15 mouse cellular contexts compared by ENCODE assay signal in genomic region chr6:115072024-115072423, GRCm38 (mm10). TPM values are rescaled to one million over a fixed set of nuclear protein-coding genes. Genes with fewer than 3 reads are reported as not detected.
A peak's percentile ranks its signal among the peaks of the same experiment; 100 is the strongest.
DNase-seq lines count a peak whose midpoint lies in the region; ATAC-seq lines count a peak whose summit lies in the region.
"Had no signal": no experiment of that assay in that cellular context is flagged by ENCODE, and none has a peak within 500 bp of the region (broad histone marks: within the 10 kb centered on the region; RNA-seq: fewer than 3 reads in every experiment).

No protein-coding gene starts in this region.

- H3K4me3 ChIP-seq in forebrain, embryonic 14.5 days (ENCODE audit: low read depth, low read length), result no peak overlapping the region
- H3K4me3 ChIP-seq in forebrain, embryonic 12.5 days (replicated peaks), result no peak overlapping the region
- H3K4me3 ChIP-seq: hindbrain, embryonic 13.5 days; left cerebral cortex, adult 2 months; liver, embryonic 12.5 days had no signal

- no peak overlapping the region for H3K9ac ChIP-seq in forebrain, embryonic 14.5 days (ENCODE audit: low read length)
- no peak overlapping the region for H3K9ac ChIP-seq in forebrain, embryonic 12.5 days
- H3K9ac ChIP-seq: forebrain, postnatal 0 days; hindbrain, embryonic 13.5 days; liver, embryonic 12.5 days had no signal

- ATAC-seq in forebrain, embryonic 14.5 days, result peak; percentile 63
- ATAC-seq in forebrain, embryonic 12.5 days (ENCODE audit: low FRiP score), result no peak
- ATAC-seq in granulocyte monocyte progenitor cell, adult 5-6 weeks (replicated peaks; ENCODE audit: poor library complexity, severe bottlenecking), result no peak
- no peak for ATAC-seq in megakaryocyte progenitor cell, adult 5-6 weeks (replicated peaks; ENCODE audit: poor library complexity)
- ATAC-seq: forebrain, postnatal 0 days; liver, embryonic 12.5 days; Patski had no signal

- WGBS in forebrain, embryonic 14.5 days, result 54% methylated on average over 2 of the region's 2 CpGs
- WGBS in forebrain, embryonic 12.5 days, result 89% methylated on average over 2 of the region's 2 CpGs

- H3K4me1 ChIP-seq in forebrain, embryonic 14.5 days (ENCODE audit: control insufficient read depth, insufficient read depth, low read length), result no peaks in the 10 kb centered on the region
- no peaks in the 10 kb centered on the region for H3K4me1 ChIP-seq in forebrain, embryonic 12.5 days
- H3K4me1 ChIP-seq: liver, embryonic 12.5 days had no signal

- H3K4me2 ChIP-seq in forebrain, embryonic 14.5 days (ENCODE audit: low read length), result no peak overlapping the region
- H3K4me2 ChIP-seq in forebrain, embryonic 12.5 days, result no peak overlapping the region
- H3K4me2 ChIP-seq: hindbrain, embryonic 13.5 days; liver, embryonic 12.5 days had no signal

- H3K9me3 ChIP-seq in forebrain, embryonic 14.5 days (replicated peaks; ENCODE audit: control insufficient read depth, low read length), result no peaks in the 10 kb centered on the region
- H3K9me3 ChIP-seq in forebrain, embryonic 12.5 days, result no peaks in the 10 kb centered on the region
- H3K9me3 ChIP-seq: hindbrain, embryonic 13.5 days; liver, embryonic 12.5 days had no signal

- H3K27ac ChIP-seq in forebrain, embryonic 14.5 days (ENCODE audit: low read depth, low read length), result no peak overlapping the region
- H3K27ac ChIP-seq in forebrain, embryonic 12.5 days, result no peak overlapping the region
- H3K27ac ChIP-seq: hindbrain, embryonic 13.5 days; left cerebral cortex, adult 2 months; liver, embryonic 12.5 days; stomach, postnatal 0 days had no signal

- DNase-seq in forebrain, embryonic 14.5 days (ENCODE audit: low spot score), result peak; percentile 54
- peak; percentile 55 to 63 for DNase-seq in left cerebral cortex, adult 18-20 months (ENCODE audit: low spot score in 2 of 2)
- no peak for DNase-seq in left cerebral cortex, adult 11 months (ENCODE audit: low spot score)
- peak; percentile 47 for DNase-seq in adipocyte (ENCODE audit: low spot score)
- DNase-seq in gastrocnemius, postnatal 36 days, result peak; percentile 12 to 30
- DNase-seq: B cell, adult 2 months; forebrain, postnatal 0 days had no signal

- H3K27me3 ChIP-seq in forebrain, embryonic 14.5 days (replicated peaks; ENCODE audit: control insufficient read depth, insufficient read depth, low read length), result no peaks in the 10 kb centered on the region
- no peaks in the 10 kb centered on the region for H3K27me3 ChIP-seq in forebrain, embryonic 12.5 days
- H3K27me3 ChIP-seq: hindbrain, embryonic 13.5 days; liver, embryonic 12.5 days had no signal

- no peaks in the 10 kb centered on the region for H3K36me3 ChIP-seq in forebrain, embryonic 14.5 days (ENCODE audit: control insufficient read depth, insufficient read depth, low read length)
- no peaks in the 10 kb centered on the region for H3K36me3 ChIP-seq in forebrain, embryonic 12.5 days (replicated peaks)
- H3K36me3 ChIP-seq: hindbrain, embryonic 13.5 days; liver, embryonic 12.5 days had no signal

- intact Hi-C loops in gastrocnemius, postnatal 36 days (cut with DNase I), result no loop called here

RNA-seq across cellular contexts. Expression of gene Tamm41, which starts 34.3 kb away (rescaled TPM):
- 64.8 and 69.6 TPM in 2 replicates for polyA plus RNA-seq in forebrain, embryonic 14.5 days (2014; fragmentation: Nextera tagmentation; extraction: Ambion mirVana)
- 68.5 and 71.0 TPM in 2 replicates for polyA plus RNA-seq in forebrain, embryonic 12.5 days (2016; fragmentation: Nextera tagmentation; extraction: Ambion mirVana)
- 10 to 100 TPM; 21.0 to 21.4 TPM for total RNA-seq in left cerebral cortex, adult 18-20 months (2021)
- total RNA-seq in gastrocnemius, postnatal 36 days (2021), result 1 to 10 TPM; 6.5 to 8.3 TPM
- 47.8 and 51.7 TPM in 2 replicates for total RNA-seq in granulocyte monocyte progenitor cell, adult 5-6 weeks (2014; fragmentation: Nextera tagmentation)
- total RNA-seq in granulocyte monocyte progenitor cell, adult 5-6 weeks (2017), result 48.6 and 82.4 TPM in 2 replicates
- 54.3 and 55.0 TPM in 2 replicates for total RNA-seq in megakaryocyte progenitor cell, adult 5-6 weeks (2015)
- total RNA-seq in megakaryocyte progenitor cell, adult 5-6 weeks (2017), result 49.5 and 50.6 TPM in 2 replicates
